Mouse (Mus musculus) lung, embryonic 16.5 days (tissue): Measurements from ENCODE around the gene D8Ertd738e. TPM values are rescaled to one million over a fixed set of nuclear protein-coding genes. Genes with fewer than 3 reads are reported as not detected.

Experiments
- ATAC-seq: fragments of 200-750 bp; cut with Nextera tagmentation; 2 replicates; pipeline ENCODE4 v1.8.0; 2017; ENCODE audit warnings: low read depth, mild to moderate bottlenecking, moderate library complexity
- H3K27ac ChIP-seq: fragments of 300-500 bp; sonication (generic); 2 replicates; pipeline ENCODE4 v1.5.1; 2014; ENCODE audit warnings: mild to moderate bottlenecking, control low read depth, low read length
- H3K27me3 ChIP-seq: fragments of 300-500 bp; sonication (generic); 2 replicates; pipeline ENCODE4 v1.6.1; 2014; ENCODE audit warnings: low read depth, low read length, mixed read lengths; ENCODE audit not compliant: control insufficient read depth, insufficient read depth
- H3K36me3 ChIP-seq: fragments of 300-500 bp; sonication (generic); 2 replicates; pipeline ENCODE4 v1.6.1; 2014; ENCODE audit warnings: low read length; ENCODE audit not compliant: control insufficient read depth, insufficient read depth
- H3K4me1 ChIP-seq: fragments of 300-500 bp; sonication (generic); replicated peaks from 2 replicates; pipeline ENCODE4 v1.6.1; 2014; ENCODE audit warnings: low read length, mixed read lengths; ENCODE audit not compliant: control insufficient read depth, insufficient read depth
- H3K4me2 ChIP-seq: fragments of 300-500 bp; sonication (generic); 2 replicates; pipeline ENCODE4 v1.6.1; 2014; ENCODE audit warnings: low read depth, low read length, control low read depth
- H3K4me3 ChIP-seq: fragments of 300-500 bp; sonication (generic); 2 replicates; pipeline ENCODE4 v1.5.1; 2014; ENCODE audit warnings: mild to moderate bottlenecking, low read length, control low read depth
- H3K9ac ChIP-seq: fragments of 300-500 bp; sonication (generic); 2 replicates; pipeline ENCODE4 v1.6.1; 2014; ENCODE audit warnings: low read length, control low read depth
- H3K9me3 ChIP-seq: fragments of 300-500 bp; sonication (generic); 2 replicates; pipeline ENCODE4 v1.6.1; 2016; ENCODE audit warnings: low read length; ENCODE audit not compliant: control insufficient read depth
- WGBS: fragments of 180-500 bp; shearing (Covaris S2); extraction: QIAGEN DNeasy Blood & Tissue Kit; methylation state at CpG from one replicate; pipeline ENCODE4 v1.1.7; 2014; 5-methylcytosine and 5-hydroxymethylcytosine counted together
- microRNA counts: library from miRNA; unstranded; fragments of <30 nt; microRNA quantifications from one replicate; lab custom pipeline; 2016
- microRNA-seq: library from miRNA; unstranded; fragments of <30 nt; microRNA quantifications from one replicate; pipeline ENCODE4, GENCODE M21; 2016
- polyA plus RNA-seq: library from polyadenylated mRNA; unstranded; fragments of >200 nt; fragmentation: Nextera tagmentation; extraction: Ambion mirVana; gene quantifications from 2 replicates; pipeline ENCODE4 v1.2.1, GENCODE M21; 2015

The D8Ertd738e gene
- polyA plus RNA-seq, 1 experiment from 2014 or later: 333 TPM

DNA sequence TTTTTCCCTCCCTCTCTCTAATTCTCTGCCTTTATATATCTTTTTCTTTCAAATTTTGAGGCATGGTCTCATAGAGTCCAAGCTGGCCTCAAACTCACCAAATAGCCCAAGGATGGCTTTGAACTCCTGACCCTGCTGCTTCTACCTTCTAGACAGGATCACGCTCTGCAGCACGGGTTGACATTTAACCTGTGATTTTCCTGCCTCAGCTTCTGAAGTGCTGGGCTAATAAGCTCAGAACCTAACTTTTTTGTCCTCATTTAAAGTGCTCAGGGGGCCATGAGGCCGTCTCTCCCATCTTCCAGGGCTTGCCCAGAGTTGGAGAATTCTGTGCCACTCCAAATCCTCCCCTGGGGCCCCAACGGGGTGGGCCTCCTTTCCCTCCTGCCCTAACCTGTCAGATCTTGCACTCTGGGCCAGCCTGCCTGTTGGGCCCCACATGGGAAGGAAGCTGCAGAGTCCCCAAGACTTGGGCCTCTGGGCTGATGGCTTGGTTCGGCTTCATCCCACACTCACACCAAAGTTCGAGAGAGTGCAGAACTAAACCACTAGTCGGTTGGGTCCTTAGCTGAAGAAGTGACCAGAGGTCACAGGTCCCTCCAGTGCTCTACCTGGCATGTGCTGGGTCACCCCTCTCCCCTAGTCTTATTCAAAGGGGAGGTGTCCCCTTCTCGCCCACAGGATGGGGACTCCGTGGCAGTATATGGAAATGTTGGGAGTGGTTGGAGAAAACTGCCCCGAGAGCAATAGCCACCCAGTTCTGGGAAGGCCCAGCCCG is 50.0 kb downstream of the D8Ertd738e start:
- ATAC-seq: no peak
- H3K4me1 ChIP-seq: peaks cover 53% of the 10 kb centered on the region
- peak overlapping the region; percentile 99 for H3K27ac ChIP-seq
- WGBS: 40% methylated on average over 11 of the region's 11 CpGs
- no peaks in the 10 kb centered on the region for H3K27me3 ChIP-seq
- H3K4me2 ChIP-seq: no peak overlapping the region; the same call in 1 of the 2 replicates
- H3K36me3 ChIP-seq: no peaks in the 10 kb centered on the region
- peak overlapping the region; percentile 95 for H3K9ac ChIP-seq
- H3K4me3 ChIP-seq: no peak overlapping the region
- no peaks in the 10 kb centered on the region for H3K9me3 ChIP-seq

DNA sequence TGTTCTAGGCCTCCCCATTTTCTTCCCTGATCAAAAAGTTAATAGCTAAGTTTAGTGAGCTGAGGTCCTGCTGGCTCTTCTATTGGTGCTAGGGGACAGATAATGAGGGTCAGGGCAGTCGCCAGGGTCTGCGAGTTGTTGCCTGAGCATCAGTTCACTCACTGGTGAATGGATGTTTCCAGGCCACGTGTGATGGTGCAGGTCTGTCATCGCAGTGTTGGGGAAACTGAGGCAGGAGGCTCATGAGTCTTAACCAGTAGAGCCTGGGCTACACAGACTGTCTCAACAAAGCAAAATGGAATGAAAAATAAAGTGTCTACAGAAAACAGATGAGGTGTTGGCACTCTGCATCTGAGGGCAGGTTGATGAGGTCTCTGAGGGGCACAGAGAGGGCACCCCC is 50.6 kb downstream of the D8Ertd738e start:
- H3K4me1 ChIP-seq: peaks cover 47% of the 10 kb centered on the region
- no peaks in the 10 kb centered on the region for H3K9me3 ChIP-seq
- H3K27ac ChIP-seq: peak overlapping the region; percentile 99
- peak overlapping the region; percentile 76 for H3K9ac ChIP-seq
- WGBS: 23% methylated on average over 4 of the region's 4 CpGs
- no peaks in the 10 kb centered on the region for H3K36me3 ChIP-seq
- H3K4me3 ChIP-seq: no peak overlapping the region
- H3K4me2 ChIP-seq: peak overlapping the region; percentile 65
- no peaks in the 10 kb centered on the region for H3K27me3 ChIP-seq
- ATAC-seq: no peak

DNA sequence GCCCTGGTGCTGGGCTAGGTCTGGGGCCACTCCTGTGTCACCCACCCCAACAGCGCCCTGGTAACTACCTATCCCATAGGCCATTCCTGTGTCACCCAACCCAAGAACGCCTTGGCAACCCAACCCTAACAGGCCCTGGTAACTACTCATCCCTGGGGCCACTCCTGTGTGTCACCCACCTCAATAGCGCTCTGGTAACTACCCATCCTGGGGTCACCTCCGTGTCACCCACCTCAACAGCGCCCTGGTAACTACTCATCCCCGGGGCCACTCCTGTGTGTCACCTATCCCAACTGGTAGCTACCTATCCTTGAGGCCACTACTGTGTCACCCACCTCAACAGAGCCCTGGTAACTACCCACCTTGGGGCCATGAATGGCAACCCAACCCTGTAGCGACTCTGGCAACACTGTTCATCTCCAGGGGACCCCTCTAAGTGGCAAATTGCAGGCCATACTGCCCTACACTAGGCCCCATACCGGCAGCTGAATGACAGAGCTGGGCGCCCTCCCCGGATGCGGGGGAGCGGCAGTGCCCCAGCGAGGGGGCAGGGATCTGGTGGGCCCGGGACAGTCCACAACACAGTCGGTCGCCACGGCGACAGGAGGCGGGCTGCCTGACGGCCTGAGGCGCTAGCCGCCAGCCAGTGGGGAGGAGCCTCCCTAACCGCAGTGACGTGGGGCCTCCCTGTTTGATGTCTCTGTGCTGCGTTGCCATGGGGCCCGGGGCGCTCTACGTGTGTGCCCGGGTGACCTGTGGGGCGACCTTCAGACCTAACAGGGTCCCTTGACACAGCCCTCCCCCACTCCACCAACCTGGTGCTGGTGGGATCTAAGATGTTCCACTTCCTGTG is 51.4 kb downstream of the D8Ertd738e start:
- ATAC-seq: peak; percentile 78
- peak overlapping the region; percentile 76 for H3K9ac ChIP-seq
- peaks cover 44% of the 10 kb centered on the region for H3K4me1 ChIP-seq
- H3K27me3 ChIP-seq: no peaks in the 10 kb centered on the region
- 3% methylated on average over 30 of the region's 30 CpGs for WGBS
- H3K4me2 ChIP-seq: peak overlapping the region; percentile 65
- H3K27ac ChIP-seq: peak overlapping the region; percentile 99
- peak overlapping the region; percentile 58 for H3K4me3 ChIP-seq
- H3K36me3 ChIP-seq: no peaks in the 10 kb centered on the region
- no peaks in the 10 kb centered on the region for H3K9me3 ChIP-seq

GRCm38 (mm10) chr8:84197141-84197921 is 52.2 kb downstream of the D8Ertd738e start:
- Histone ChIP-seq H3K27me3 (no peaks in the 10 kb centered on the region), H3K27ac (peak overlapping the region; percentile 99), H3K4me1 (peaks cover 44% of the 10 kb centered on the region), H3K9ac (peak overlapping the region; percentile 76), H3K4me2 (peak overlapping the region; percentile 65), H3K9me3 (no peaks in the 10 kb centered on the region), H3K4me3 (peak overlapping the region; percentile 58), H3K36me3 (no peaks in the 10 kb centered on the region)
- ATAC-seq: peak; percentile 54
- under 1% methylated on average over 40 of the region's 43 CpGs for WGBS

MicroRNAs encoded within 50 kb of the gene (microRNA counts, 519-probe panel; counts per million panel counts)
- microRNA mmu-miR-23a (lab: Ali Mortazavi, UCI): 4,286 counts per million, percentile 86 among the panel's probes with 10 or more counts
- 4,677 counts per million, percentile 93 among the panel's probes with 10 or more counts for microRNA mmu-miR-27a (lab: Ali Mortazavi, UCI)

Small RNAs within 50 kb of the gene (microRNA-seq; reads per million reads assigned to microRNA genes)
- gene Mir23a (18,018 reads per million, percentile 96 among the genes with 10 or more reads in this experiment), gene Mir24-2 (not detected), gene Mir27a (310 reads per million, percentile 63 among the genes with 10 or more reads in this experiment), gene Mir3074-2 (not detected)

Other genes starting within 250 kb of the D8Ertd738e start
- 0.55 and 1.1 TPM in 2 replicates for gene 1700067K01Rik, start 248.2 kb downstream of the D8Ertd738e start, polyA plus RNA-seq
- gene 2210011C24Rik, start 237.5 kb downstream of the D8Ertd738e start, polyA plus RNA-seq: 3.5 and 4.4 TPM in 2 replicates
- 6.5 and 7.4 TPM in 2 replicates for gene Palm3, start 228.2 kb downstream of the D8Ertd738e start, polyA plus RNA-seq
- gene Il27ra, start 207.1 kb downstream of the D8Ertd738e start, polyA plus RNA-seq: 1.6 and 2.0 TPM in 2 replicates
- not detected in 2 replicates for gene Rln3, start 204.7 kb downstream of the D8Ertd738e start, polyA plus RNA-seq
- gene Gm10643, start 184.6 kb downstream of the D8Ertd738e start, polyA plus RNA-seq: 1.2 and 1.4 TPM in 2 replicates
- 8.6 and 8.8 TPM in 2 replicates for gene Rfx1, start 182.9 kb downstream of the D8Ertd738e start, polyA plus RNA-seq
- 6.9 and 8.5 TPM in 2 replicates for gene Dcaf15, start 145.0 kb downstream of the D8Ertd738e start, polyA plus RNA-seq
- gene Podnl1, start 123.7 kb downstream of the D8Ertd738e start, polyA plus RNA-seq: 0.34 and 0.41 TPM in 2 replicates
- gene Cc2d1a, start 101.8 kb downstream of the D8Ertd738e start, polyA plus RNA-seq: 24.2 and 25.9 TPM in 2 replicates
- 1.5 and 2.0 TPM in 2 replicates for gene 4930432K21Rik, start 101.7 kb downstream of the D8Ertd738e start, polyA plus RNA-seq
- gene Nanos3, start 64.5 kb downstream of the D8Ertd738e start, polyA plus RNA-seq: 1.2 and 3.5 TPM in 2 replicates
- 14.4 and 14.6 TPM in 2 replicates for gene Zswim4, start 12.7 kb downstream of the D8Ertd738e start, polyA plus RNA-seq
- 51.4 and 51.9 TPM in 2 replicates for gene Mri1, start 7.6 kb upstream of the D8Ertd738e start, polyA plus RNA-seq
- 18.4 and 19.4 TPM in 2 replicates for gene Ccdc130, start 20.7 kb upstream of the D8Ertd738e start, polyA plus RNA-seq
- gene Cacna1a, start 138.7 kb upstream of the D8Ertd738e start, polyA plus RNA-seq: 1.9 and 2.7 TPM in 2 replicates